Mouse (Mus musculus) gastrocnemius, postnatal 25 days (tissue): Measurements from ENCODE around the gene Sult4a1. TPM values are rescaled to one million over a fixed set of nuclear protein-coding genes. Genes with fewer than 3 reads are reported as not detected.
"Not testable (repeated sequence)": the region's sequence is repeated elsewhere in the genome, so short reads cannot be mapped to it uniquely, and the experiment has no call there.

Experiments
- DNase-seq: peaks from one replicate; pipeline ENCODE4 v3.0.0; 2022
- long read RNA-seq, 2 experiments: library from polyadenylated mRNA; stranded (forward); transcript quantifications; one replicate each; pipeline ENCODE4 v2.0.0; 2021
- total RNA-seq, 2 experiments: library from RNA; stranded (reverse); gene quantifications; 1 replicate in 1 of 2; 2 replicates in 1 of 2; pipeline ENCODE4 v1.2.3; 2021

Sult4a1 gene
- not detected for total RNA-seq
- long read RNA-seq, experiment 1: 0 reads
- long read RNA-seq, experiment 2: 0 reads

GRCm38 (mm10) chr15:84105105-84105923, at the start of gene Sult4a1:
Gene Sult4a1 (minus strand): TSS chr15:84105754.
- DNase-seq: no peak

- no peak for DNase-seq
Observed at GRCm38 (mm10) chr15:84140929-84141328, 35.4 kb upstream of the Sult4a1 start.

DNA sequence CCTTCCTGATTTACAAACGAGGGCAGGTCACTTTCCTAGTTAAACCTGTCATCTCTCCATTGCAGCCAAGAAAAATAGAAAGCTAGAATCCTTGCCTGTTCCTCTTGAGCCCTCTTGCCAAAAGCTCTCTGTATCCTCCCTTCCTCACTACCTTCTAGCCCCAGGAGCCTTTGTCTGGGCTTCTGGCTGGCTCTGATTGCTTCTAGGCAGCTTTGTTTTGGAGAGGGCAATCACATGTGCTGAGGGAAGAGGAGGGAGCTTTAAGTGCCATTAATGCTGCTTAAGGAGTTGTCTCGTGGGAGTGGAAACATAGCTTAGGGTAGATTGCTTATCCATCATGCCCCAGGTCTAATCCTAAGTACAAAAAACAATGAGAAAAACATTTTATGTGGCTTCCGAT, 34.6 kb upstream of the Sult4a1 start:
- no peak for DNase-seq

- no peak for DNase-seq
Observed at GRCm38 (mm10) chr15:84139592-84140005, 34.0 kb upstream of the Sult4a1 start.

DNA sequence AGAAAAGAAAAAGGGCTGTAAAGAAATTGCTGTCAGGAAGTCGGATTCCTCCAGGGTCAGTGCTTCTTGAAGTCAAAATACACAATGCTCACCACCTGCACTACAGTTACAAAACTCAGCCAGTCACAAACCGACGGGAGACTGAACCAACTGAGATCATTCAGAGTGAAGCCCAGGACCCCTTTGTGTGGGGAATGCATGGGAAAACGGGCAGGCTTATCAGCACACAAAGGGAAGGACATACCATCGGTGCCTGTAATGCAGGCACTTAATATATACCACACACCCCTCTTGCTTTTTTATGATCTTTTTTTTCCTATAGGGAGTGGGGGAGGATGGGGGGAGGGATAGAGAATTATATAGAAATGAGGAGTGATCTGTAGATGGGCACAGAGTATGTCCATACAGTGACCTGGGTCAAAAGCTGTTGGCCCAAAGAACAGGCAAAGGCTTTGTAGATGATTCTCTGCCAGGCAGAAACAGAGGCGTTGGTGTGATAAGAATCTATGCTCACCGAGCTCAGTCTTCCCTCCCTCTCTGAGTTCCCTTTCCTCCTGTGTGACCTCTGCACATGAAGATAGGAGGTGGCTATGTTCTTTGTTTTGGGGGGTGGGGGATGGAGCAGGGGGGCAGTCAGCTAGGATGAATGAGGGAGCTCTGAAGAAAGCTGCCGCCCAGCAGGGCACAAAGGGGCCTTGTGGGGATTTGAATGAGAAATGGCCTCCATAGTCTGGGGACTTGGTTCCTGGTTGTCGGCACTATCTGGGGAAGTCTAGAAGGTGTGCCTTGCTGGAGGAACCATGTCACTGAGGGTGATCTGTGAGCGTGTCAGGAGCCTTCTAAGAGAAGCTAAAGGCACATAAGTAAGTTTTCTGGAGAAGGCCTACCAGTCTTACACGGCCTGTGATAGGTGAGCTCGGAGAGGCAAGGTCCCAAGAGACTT, 31.2 kb upstream of the Sult4a1 start:
- DNase-seq: no peak

DNA sequence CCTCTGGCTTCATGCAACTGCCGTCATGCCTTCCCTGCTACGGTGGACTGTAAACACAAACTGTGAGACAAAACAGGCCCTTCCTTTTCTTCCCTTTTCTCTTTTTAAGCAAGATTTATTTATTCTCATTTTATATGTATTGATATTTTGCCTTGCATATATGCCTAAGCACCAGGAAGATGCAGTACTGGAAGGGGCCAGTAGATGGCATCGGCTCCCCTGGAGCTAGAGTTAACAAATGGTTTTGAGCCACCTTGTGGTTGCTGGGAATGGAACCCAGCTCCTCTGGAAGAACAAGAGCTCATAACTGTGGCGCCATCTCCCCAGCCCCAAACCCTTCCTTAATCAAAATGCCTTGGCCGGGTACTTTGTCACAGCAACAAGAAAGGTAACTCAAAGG, 29.9 kb upstream of the Sult4a1 start:
- DNase-seq: no peak

DNA sequence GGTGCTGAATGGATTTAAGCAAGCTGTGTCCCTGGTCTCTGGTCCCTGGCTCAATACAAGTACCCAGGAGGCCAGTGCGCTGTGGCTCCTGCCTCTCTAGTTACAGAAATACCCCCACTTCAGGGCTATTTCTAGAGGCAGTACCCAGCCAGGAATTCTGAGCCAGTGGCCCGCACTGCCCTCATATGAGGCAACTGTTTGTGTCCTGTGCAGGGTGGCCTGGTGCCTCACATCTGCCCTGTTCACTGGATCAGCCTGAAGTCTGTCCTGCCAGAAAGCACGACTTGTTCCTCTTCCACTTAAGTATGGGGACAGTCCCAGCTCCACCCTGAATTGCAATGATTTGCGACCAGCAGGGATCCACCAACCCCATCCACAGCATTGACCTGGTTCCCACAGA, 27.9 kb upstream of the Sult4a1 start:
- DNase-seq: peak; percentile 85

DNA sequence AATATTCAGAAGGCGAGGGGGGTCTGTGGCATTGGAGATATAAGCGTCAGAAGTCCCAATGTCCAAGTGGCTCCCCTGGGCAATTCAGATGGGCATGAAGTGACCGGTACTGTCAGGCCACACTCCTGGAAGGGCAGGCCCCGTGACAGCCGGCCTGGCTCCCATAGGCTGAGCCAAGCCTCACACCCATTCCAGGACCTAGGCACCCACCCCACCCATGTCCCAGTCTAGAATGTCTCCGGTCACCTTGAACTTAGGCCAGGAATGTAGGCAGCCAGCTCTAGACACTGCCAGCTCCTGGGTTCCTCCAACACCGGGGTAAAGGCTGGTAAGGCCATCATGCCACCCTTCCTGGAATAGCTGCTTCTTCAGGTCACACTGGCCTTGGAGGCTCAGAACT, 26.4 kb upstream of the Sult4a1 start:
- peak; percentile 88 for DNase-seq

DNA sequence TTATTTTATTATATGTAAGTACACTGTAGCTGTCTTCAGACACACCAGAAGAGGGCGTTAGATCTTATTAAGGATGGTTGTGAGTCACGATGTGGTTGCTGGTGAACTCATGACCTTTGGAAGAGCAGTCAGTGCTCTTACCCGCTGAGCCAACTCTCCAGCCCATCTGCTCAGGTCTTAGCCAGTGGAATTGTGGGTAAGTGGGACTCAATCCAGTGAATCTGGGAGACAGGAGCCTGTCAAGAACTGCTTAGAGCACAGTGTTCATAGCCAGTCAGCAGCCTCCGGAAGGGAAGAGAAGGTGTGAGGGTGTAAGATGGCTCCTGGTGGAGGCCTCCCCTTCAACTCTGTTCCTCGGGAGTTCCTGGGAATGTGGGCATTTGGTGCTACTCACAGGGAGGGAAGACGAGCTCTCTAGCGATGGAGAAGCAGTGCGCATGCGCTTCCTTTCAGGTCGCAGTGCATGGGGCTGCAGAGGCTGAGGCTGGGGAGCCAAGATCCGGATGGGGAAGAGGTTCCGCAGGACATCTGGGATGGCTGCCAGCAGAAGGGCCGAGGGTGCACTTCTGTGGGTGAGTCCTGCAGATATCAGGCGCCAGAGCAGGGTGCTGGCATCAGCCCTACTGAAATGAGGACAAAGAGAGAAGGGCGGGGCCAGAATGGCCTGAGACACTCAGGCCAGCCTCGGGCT, 25.7 kb upstream of the Sult4a1 start:
- peak; percentile 26 for DNase-seq

GRCm38 (mm10) chr15:84126871-84127270, 21.3 kb upstream of the Sult4a1 start:
- DNase-seq: no peak

DNA sequence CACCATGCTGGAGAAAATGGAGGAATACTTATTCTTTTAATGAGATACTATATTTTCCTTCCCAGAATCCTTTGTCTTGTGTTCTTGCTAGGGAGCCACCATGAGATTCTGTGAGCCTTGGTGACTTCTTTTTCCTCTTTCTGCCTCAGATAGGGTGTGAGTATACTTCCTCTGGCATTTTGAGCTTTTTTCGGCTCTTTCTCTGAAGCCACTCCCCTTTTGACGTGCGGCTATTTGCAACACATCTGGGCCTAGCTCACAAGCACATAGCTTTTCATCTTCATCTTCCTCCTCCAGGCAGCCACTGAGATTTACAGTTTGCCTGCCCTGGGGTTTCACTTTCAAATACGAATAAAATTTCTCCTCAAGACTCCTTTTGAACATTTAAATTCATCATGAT, 20.9 kb upstream of the Sult4a1 start:
- DNase-seq: no peak

GRCm38 (mm10) chr15:84124086-84124485, 18.5 kb upstream of the Sult4a1 start:
- no peak for DNase-seq

- DNase-seq: no peak
Observed at GRCm38 (mm10) chr15:84123075-84123474, 17.5 kb upstream of the Sult4a1 start, which contains the start of gene Pnpla5. Gene Pnpla5 (minus strand): TSS chr15:84123175.

- no peak for DNase-seq
Observed at GRCm38 (mm10) chr15:84121036-84121435, 15.5 kb upstream of the Sult4a1 start.

- DNase-seq: no peak
Observed at GRCm38 (mm10) chr15:84120612-84121011, 15.1 kb upstream of the Sult4a1 start.

DNA sequence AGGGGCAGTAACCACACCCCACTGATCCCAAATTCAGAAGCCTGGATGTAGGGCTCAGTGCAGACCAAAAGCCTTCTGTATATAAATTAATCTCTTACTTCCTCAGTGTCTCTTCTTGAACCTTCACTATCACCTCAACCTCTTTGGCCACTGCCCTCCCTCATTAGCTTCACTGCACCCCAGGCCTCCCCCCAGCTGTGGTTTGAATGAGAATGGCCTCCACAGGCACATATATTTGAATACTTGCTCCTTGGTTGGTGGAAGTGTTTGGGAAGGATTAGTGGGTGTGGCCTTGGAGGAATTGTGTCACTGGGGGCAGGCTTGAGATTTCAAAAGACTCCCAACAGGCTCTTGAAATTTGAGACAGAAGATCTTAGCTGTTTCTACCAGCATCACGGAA, 10.9 kb upstream of the Sult4a1 start:
- DNase-seq: no peak

DNA sequence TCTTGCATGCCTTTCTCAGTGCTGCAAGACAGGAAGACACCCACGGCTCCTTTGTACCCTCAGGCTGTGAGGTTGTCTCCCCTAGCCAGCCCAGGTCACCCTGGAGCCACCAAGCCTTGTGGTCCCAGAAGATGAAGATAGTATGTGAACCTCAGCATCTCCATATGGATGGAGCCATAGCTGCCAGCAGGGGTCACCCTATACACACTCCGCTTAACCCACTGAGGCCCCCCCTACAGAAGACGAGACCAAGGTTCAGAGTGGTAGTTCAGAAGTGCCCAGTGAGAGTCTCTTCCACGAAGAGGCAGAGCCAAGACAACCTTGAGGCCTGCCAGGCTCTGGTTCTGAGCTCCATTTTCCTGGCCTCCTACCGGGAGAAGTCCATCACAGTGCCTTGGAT, 10.2 kb upstream of the Sult4a1 start:
- DNase-seq: no peak

DNA sequence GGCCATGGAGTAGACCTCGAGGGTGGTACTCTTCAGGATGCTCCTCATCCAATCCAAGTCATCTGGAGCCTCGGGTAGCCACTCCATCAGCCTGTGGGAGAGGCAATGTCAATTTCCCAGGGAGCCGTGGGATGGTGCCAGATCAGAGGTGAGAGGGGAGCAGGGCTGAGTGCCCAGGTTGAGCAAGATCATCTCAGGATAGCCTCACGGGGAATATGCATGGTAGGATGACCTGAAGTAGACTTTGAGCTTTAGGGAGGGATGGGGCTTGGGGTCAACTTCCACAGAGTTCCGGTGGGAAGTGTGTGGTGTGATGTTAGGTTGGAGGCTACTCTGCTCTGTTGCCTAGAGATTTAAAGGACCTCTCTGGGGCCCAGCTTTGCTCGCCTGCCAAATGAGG, 8.3 kb upstream of the Sult4a1 start:
- no peak for DNase-seq

- no peak for DNase-seq
Observed at GRCm38 (mm10) chr15:84108899-84109298, 3.3 kb upstream of the Sult4a1 start.

DNA sequence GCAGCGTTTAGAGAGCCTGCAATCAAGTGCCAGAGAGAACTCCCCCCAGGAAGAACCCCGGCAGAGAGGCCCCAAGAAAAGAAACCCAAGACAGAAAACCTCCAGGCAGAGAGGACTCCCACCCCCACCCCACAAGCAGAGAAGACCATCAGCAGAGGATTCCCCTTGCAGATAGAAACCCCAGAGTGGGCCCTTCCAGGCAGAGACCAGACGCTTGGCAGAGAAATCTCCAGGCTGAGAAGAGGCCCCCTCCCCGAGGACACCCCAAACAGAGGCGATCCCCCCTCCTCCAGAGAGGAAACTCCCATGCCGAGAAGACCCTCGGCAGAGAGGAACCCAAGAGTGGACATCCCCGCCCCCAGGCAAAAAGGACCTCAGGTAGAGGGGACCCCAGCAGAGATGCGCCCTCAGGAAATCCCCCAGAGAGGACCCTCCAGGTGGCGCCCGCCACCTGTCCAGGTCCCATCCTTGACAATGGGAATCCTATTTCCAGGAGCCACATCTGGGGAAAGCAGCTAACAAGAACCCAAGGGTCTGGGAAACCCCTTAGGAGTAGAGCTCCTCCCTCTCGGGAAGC, 458 bp upstream of the Sult4a1 start:
- DNase-seq: no peak

DNA sequence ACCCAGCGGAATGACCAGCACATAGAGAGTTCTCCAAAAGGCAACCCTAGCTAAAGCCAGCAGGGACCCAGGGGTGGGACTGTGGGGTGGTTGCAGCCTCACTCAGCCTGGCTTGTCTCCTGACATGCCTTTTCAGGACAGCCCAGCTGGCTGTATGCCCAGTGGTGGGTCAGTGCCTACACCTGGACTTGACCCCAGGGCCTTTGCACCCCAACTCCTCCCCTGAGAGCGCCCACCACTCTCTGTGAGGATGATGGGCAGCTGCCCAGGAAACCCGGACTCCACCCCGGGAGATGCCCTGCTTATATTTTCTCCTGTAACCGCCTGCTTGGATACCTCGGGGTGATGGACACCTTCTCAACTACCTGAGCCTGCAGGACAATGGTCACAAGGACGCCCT, 928 bp downstream of the Sult4a1 start:
- DNase-seq: no peak

DNA sequence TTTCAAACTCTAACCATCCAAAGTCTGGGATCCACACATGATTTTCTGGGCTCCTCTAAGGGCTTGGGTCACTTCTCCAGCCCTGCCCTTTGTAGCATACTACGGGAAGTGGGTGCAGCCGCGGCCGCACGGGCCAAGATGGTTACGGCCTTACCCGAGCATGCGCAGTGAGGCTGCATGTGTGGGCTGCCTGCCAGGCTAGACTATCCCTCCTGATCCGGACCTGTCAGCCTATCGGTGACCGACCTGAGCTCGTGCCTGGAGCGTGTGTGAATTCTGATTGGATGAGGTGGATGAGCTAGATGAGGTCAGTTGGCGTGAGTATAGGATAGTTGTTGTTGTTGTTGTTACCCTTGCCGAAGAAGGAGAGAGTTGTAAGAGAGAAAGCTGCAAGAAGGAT, 8.0 kb downstream of the Sult4a1 start:
- DNase-seq: not testable (repeated sequence)
